Mouse (Mus musculus) lung, adult 2 months (tissue): ENCODE results near the gene Hsdl1. TPM values are rescaled to one million over a fixed set of nuclear protein-coding genes. Genes with fewer than 3 reads are reported as not detected.

ENCODE experiments used
- DNase-seq: peaks from one replicate; pipeline ENCODE4 v3.0.0; 2022
- H3K4me1 ChIP-seq: fragments of 200-500 bp; 2 replicates; pipeline ENCODE4 v1.6.1; 2011; ENCODE audit warnings: low read length; ENCODE audit not compliant: control insufficient read depth, insufficient read depth
- H3K4me3 ChIP-seq: fragments of 200-500 bp; replicated peaks from 2 replicates; pipeline ENCODE3; 2011; ENCODE audit warnings: low read depth, mild to moderate bottlenecking, control low read depth, low read length; ENCODE audit errors: extremely low read depth
- CTCF ChIP-seq: fragments of 200-500 bp; IDR thresholded peaks from 2 replicates; pipeline ENCODE4 v1.5.1; 2011; ENCODE audit warnings: mild to moderate bottlenecking, low read length, control low read depth; ENCODE audit not compliant: insufficient read depth
- POLR2A ChIP-seq: fragments of 200-500 bp; IDR thresholded peaks from 2 replicates; pipeline ENCODE4 v1.6.1; 2011; ENCODE audit warnings: low read depth, mild to moderate bottlenecking, control low read depth, low read length, borderline replicate concordance; ENCODE audit errors: extremely low read depth
- WGBS: fragments of 180-500 bp; shearing (Covaris S2); methylation state at CpG from one replicate; pipeline ENCODE4 v1.1.7; 2018; 5-methylcytosine and 5-hydroxymethylcytosine counted together
- polyA plus RNA-seq: library from polyadenylated mRNA; depleted of rRNA; stranded (reverse); fragments of >200 nt; gene quantifications from 2 replicates; pipeline ENCODE4 v1.2.3, GENCODE M21; 2012

Gene Hsdl1
- polyA plus RNA-seq, 1 experiment, result 27.7 TPM

GRCm38 (mm10) chr8:119558603-119559401 lies 16.2 kb downstream of the Hsdl1 start, which contains the start of gene Mbtps1:
TSS of gene Mbtps1 (minus strand) at chr8:119558735.
- no peak for TF ChIP-seq CTCF
- TF ChIP-seq POLR2A, result peak; percentile 96
- WGBS, result 5% methylated on average over 60 of the region's 63 CpGs
- peak within 1 kb of the TSS; percentile 64 for H3K4me3 ChIP-seq
- DNase-seq, result peak; percentile 99
- H3K4me1 ChIP-seq, result peaks cover 8% of the 10 kb centered on the region

GRCm38 (mm10) chr8:119557821-119558602 lies 17.0 kb downstream of the Hsdl1 start:
- Histone ChIP-seq H3K4me3 (peak overlapping the region; percentile 53), H3K4me1 (peaks cover 9% of the 10 kb centered on the region)
- WGBS, result under 1% methylated on average over 55 of the region's 55 CpGs
- DNase-seq, result no peak
- TF ChIP-seq POLR2A (peak; percentile 29; the same call in 1 of the 2 replicates), CTCF (no peak)

- Histone ChIP-seq H3K4me3 (peak overlapping the region; percentile 19), H3K4me1 (peaks cover 17% of the 10 kb centered on the region)
- no peak for DNase-seq
- 55% methylated on average over 9 of the region's 9 CpGs for WGBS
- no peak for TF ChIP-seq CTCF
- TF ChIP-seq POLR2A, result no peak
These were observed 17.9 kb downstream of the Hsdl1 start for GRCm38 (mm10) chr8:119557132-119557531.

- no peak for DNase-seq
- WGBS, result 53% methylated on average over 6 of the region's 6 CpGs
- no peak for TF ChIP-seq CTCF
- Histone ChIP-seq H3K4me1 (peaks cover 19% of the 10 kb centered on the region), H3K4me3 (no peak overlapping the region)
These were observed 19.1 kb downstream of the Hsdl1 start for GRCm38 (mm10) chr8:119555861-119556260.

GRCm38 (mm10) chr8:119552967-119553366 lies 22.0 kb downstream of the Hsdl1 start:
- H3K4me3 ChIP-seq, result no peak overlapping the region
- peaks cover 20% of the 10 kb centered on the region for H3K4me1 ChIP-seq
- WGBS, result 57% methylated on average over 2 of the region's 2 CpGs
- no peak for TF ChIP-seq POLR2A
- no peak for TF ChIP-seq CTCF
- DNase-seq, result no peak

GRCm38 (mm10) chr8:119548560-119549113 lies 26.3 kb downstream of the Hsdl1 start:
- Histone ChIP-seq H3K4me1 (peaks cover 20% of the 10 kb centered on the region), H3K4me3 (no peak overlapping the region)
- no peak for DNase-seq
- 58% methylated on average over 7 of the region's 7 CpGs for WGBS
- no peak for TF ChIP-seq POLR2A
- no peak for TF ChIP-seq CTCF

GRCm38 (mm10) chr8:119547019-119547691 lies 27.8 kb downstream of the Hsdl1 start:
- TF ChIP-seq CTCF (no peak), POLR2A (no peak)
- 48% methylated on average over 18 of the region's 18 CpGs for WGBS
- no peak overlapping the region for H3K4me3 ChIP-seq
- DNase-seq, result no peak
- peaks cover 11% of the 10 kb centered on the region for H3K4me1 ChIP-seq

- 90% methylated on average over 6 of the region's 6 CpGs for WGBS
- Histone ChIP-seq H3K4me1 (peaks cover 9% of the 10 kb centered on the region), H3K4me3 (no peak overlapping the region)
- DNase-seq, result no peak
- TF ChIP-seq CTCF (no peak), POLR2A (no peak)
These were observed 29.2 kb downstream of the Hsdl1 start for GRCm38 (mm10) chr8:119545791-119546190.

- H3K4me3 ChIP-seq, result no peak overlapping the region
- no peak for DNase-seq
- peaks cover 5% of the 10 kb centered on the region for H3K4me1 ChIP-seq
- WGBS, result 72% methylated on average over 6 of the region's 6 CpGs
- TF ChIP-seq CTCF (no peak), POLR2A (no peak)
These were observed 29.8 kb downstream of the Hsdl1 start for GRCm38 (mm10) chr8:119545180-119545579.
